Mouse (Mus musculus) CH12.LX (cell line): ENCODE measurements at regions not wholly inside any gene's neighbourhood (a gene's known extent, or its start where the extent isn't known, plus 50 kb on each side); places are given as distances from the start of the nearest gene placed in this dataset.

ENCODE experiments used
- DNase-seq: peaks from one replicate; pipeline ENCODE4 v3.0.0-alpha.2; 2013; ENCODE audit errors: extremely low read depth
- H3K27ac ChIP-seq: 2 replicates; pipeline ENCODE4 v1.5.1; 2012; ENCODE audit warnings: low read depth, mild to moderate bottlenecking, control low read depth, moderate library complexity; ENCODE audit not compliant: insufficient read depth
- H3K27me3 ChIP-seq: replicated peaks from 2 replicates; pipeline ENCODE3; 2012; ENCODE audit warnings: inconsistent platforms
- H3K36me3 ChIP-seq, 2 experiments: replicated peaks in 1 of 2; 2 replicates each; pipeline versions ENCODE3 to v1.6.1; 2012; ENCODE audit warnings: inconsistent platforms in 1 of 2, low read length in 1 of 2, mild to moderate bottlenecking in 1 of 2, mixed read lengths in 1 of 2, moderate library complexity in 1 of 2; ENCODE audit not compliant: control insufficient read depth in 1 of 2, insufficient read depth in 1 of 2
- H3K4me1 ChIP-seq, 2 experiments: 2 replicates each; pipeline ENCODE4 v1.6.1; 2012; ENCODE audit warnings: inconsistent platforms in 1 of 2, moderate library complexity in 1 of 2; ENCODE audit not compliant: insufficient read depth in 2 of 2, control insufficient read depth in 1 of 2
- H3K4me2 ChIP-seq: 2 replicates; pipeline ENCODE4 v1.6.1; 2012; ENCODE audit warnings: low read depth, mild to moderate bottlenecking, control low read depth; ENCODE audit not compliant: poor library complexity, insufficient read depth, severe bottlenecking
- H3K4me3 ChIP-seq, 3 experiments: fragments of 150-350 bp in 1 of 3; sonication (generic) in 1 of 3; replicated peaks in 1 of 3; 2 replicates each; pipeline versions ENCODE3 to v1.5.1; 2011 to 2012; ENCODE audit warnings: low read depth in 2 of 3, low read length in 2 of 3, mild to moderate bottlenecking in 2 of 3, moderate library complexity in 2 of 3, control low read depth in 1 of 3, improper control_type of control experiment in 1 of 3, inconsistent platforms in 1 of 3, mixed read lengths in 1 of 3; ENCODE audit not compliant: poor library complexity in 1 of 3
- H3K79me2 ChIP-seq: replicated peaks from 2 replicates; pipeline ENCODE4 v1.6.1; 2012; ENCODE audit warnings: mild to moderate bottlenecking, moderate library complexity; ENCODE audit not compliant: control insufficient read depth, poor library complexity, insufficient read depth, severe bottlenecking; ENCODE audit errors: extremely low read depth
- H3K9ac ChIP-seq: 2 replicates; pipeline ENCODE4 v1.6.1; 2012; ENCODE audit warnings: low read depth, mild to moderate bottlenecking, control low read depth, moderate library complexity; ENCODE audit not compliant: insufficient read depth
- H3K9me3 ChIP-seq: replicated peaks from 2 replicates; pipeline ENCODE3; 2012; ENCODE audit warnings: low read length, inconsistent platforms, mixed read lengths
- EP300 ChIP-seq: IDR thresholded peaks from 2 replicates; pipeline ENCODE4 v1.6.1; 2011; ENCODE audit warnings: low read length, improper control_type of control experiment
- HCFC1 ChIP-seq: IDR thresholded peaks from 2 replicates; pipeline ENCODE4 v1.6.1; 2012; ENCODE audit warnings: low read depth, mild to moderate bottlenecking, inconsistent platforms, low read length, improper control_type of control experiment
- MAZ ChIP-seq: IDR thresholded peaks from 2 replicates; pipeline ENCODE4 v1.6.1; 2012; ENCODE audit warnings: low read depth, mild to moderate bottlenecking, inconsistent platforms, low read length, improper control_type of control experiment, moderate library complexity
- MYC ChIP-seq: IDR thresholded peaks from 2 replicates; pipeline ENCODE4 v1.6.1; 2011; ENCODE audit warnings: low read depth, mild to moderate bottlenecking, improper control_type of control experiment, low read length
- RCOR1 ChIP-seq: conservative IDR thresholded peaks from 2 replicates; pipeline ENCODE4 v1.6.1; 2012; ENCODE audit warnings: low read depth, mild to moderate bottlenecking, inconsistent platforms, low read length, improper control_type of control experiment
- SIN3A ChIP-seq: IDR thresholded peaks from 2 replicates; pipeline ENCODE4 v1.6.1; 2012; ENCODE audit warnings: low read length, improper control_type of control experiment, inconsistent platforms
- TBP ChIP-seq: conservative IDR thresholded peaks from 2 replicates; pipeline ENCODE4 v1.6.1; 2011; ENCODE audit warnings: low read depth, low read length, improper control_type of control experiment
- USF2 ChIP-seq: conservative IDR thresholded peaks from 2 replicates; pipeline ENCODE4 v1.6.1; 2011; ENCODE audit warnings: low read depth, low read length, improper control_type of control experiment
- ZNF384 ChIP-seq: IDR thresholded peaks from 2 replicates; pipeline ENCODE4 v1.6.1; 2012; ENCODE audit warnings: low read depth, low read length, improper control_type of control experiment, inconsistent platforms
- dilution Hi-C: fragments of 300-500 bp; cut with MboI; formaldehyde crosslinking; loops from 2 replicates; pipeline ENCODE4 v1.14.3; 2020; ENCODE audit warnings: low sequenced_read_pairs; ENCODE audit not compliant: extremely low pct_unique_long_range_greater_than_20kb, extremely low pct_ligation_motif_present
- in situ Hi-C: fragments of 300-500 bp; cut with MboI; formaldehyde crosslinking; loops from 3 replicates; pipeline ENCODE4 v1.14.3; 2019; ENCODE audit warnings: low sequenced_read_pairs, low pct_ligation_motif_present, low pct_unique_long_range_greater_than_20kb, mixed read lengths

- dilution Hi-C loops: no loop called here
Measured at GRCm38 (mm10) chr13:59281199-59281598, 303.8 kb downstream of the Agtpbp1 start.

GRCm38 (mm10) chr13:59279136-59279535, 305.9 kb downstream of the Agtpbp1 start:
- in situ Hi-C loops (no loop called here), dilution Hi-C loops (no loop called here)
- no peaks in the 10 kb centered on the region for H3K4me1 ChIP-seq
- no peaks in the 10 kb centered on the region for H3K79me2 ChIP-seq
- H3K9ac ChIP-seq: no peak overlapping the region
- TF ChIP-seq MAZ: no peak
- no peak overlapping the region for H3K4me2 ChIP-seq
- H3K9me3 ChIP-seq: peaks cover 76% of the 10 kb centered on the region
- no peak overlapping the region for H3K4me3 ChIP-seq
- no peak overlapping the region for H3K27ac ChIP-seq
- no peak for DNase-seq
- no peaks in the 10 kb centered on the region for H3K27me3 ChIP-seq
- no peaks in the 10 kb centered on the region for H3K36me3 ChIP-seq

More at GRCm38 (mm10) chr13:59281199-59281598, 303.8 kb downstream of the Agtpbp1 start:
- no peak overlapping the region for H3K4me3 ChIP-seq
- in situ Hi-C loops: no loop called here
- no peak for DNase-seq
- H3K9ac ChIP-seq: no peak overlapping the region
- H3K79me2 ChIP-seq: no peaks in the 10 kb centered on the region
- H3K9me3 ChIP-seq: peaks cover 73% of the 10 kb centered on the region
- H3K27me3 ChIP-seq: no peaks in the 10 kb centered on the region
- H3K4me1 ChIP-seq: no peaks in the 10 kb centered on the region
- H3K36me3 ChIP-seq: no peaks in the 10 kb centered on the region
- TF ChIP-seq MYC: no peak
- no peak for TF ChIP-seq USF2
- TF ChIP-seq, all 38 proteins: peak for 0
- Histone ChIP-seq H3K27ac (no peak overlapping the region), H3K4me2 (no peak overlapping the region)

GRCm38 (mm10) chr13:59271661-59272060, 313.4 kb downstream of the Agtpbp1 start:
- TF ChIP-seq ZNF384 (no peak), TBP (no peak), HCFC1 (no peak), SIN3A (no peak), USF2 (no peak), RCOR1 (no peak), EP300 (no peak)
- Histone ChIP-seq H3K36me3 (no peaks in the 10 kb centered on the region), H3K4me1 (no peaks in the 10 kb centered on the region), H3K4me3 (no peak overlapping the region), H3K9ac (no peak overlapping the region), H3K79me2 (no peaks in the 10 kb centered on the region), H3K27me3 (no peaks in the 10 kb centered on the region), H3K27ac (no peak overlapping the region), H3K9me3 (peaks cover 80% of the 10 kb centered on the region), H3K4me2 (no peak overlapping the region)
- in situ Hi-C loops (no loop called here), dilution Hi-C loops (no loop called here)
- no peak for DNase-seq
